Mouse (Mus musculus) lung, embryonic 14.5 days (tissue): ENCODE results near the gene Tcp10c. TPM values are rescaled to one million over a fixed set of nuclear protein-coding genes. Genes with fewer than 3 reads are reported as not detected.
"Not testable (repeated sequence)": the region's sequence is repeated elsewhere in the genome, so short reads cannot be mapped to it uniquely, and the experiment has no call there.

Experiments
- ATAC-seq: fragments of 200-750 bp; cut with Nextera tagmentation; 2 replicates; pipeline ENCODE4 v1.8.0; 2017; ENCODE audit warnings: mild to moderate bottlenecking, moderate TSS enrichment, moderate library complexity; ENCODE audit not compliant: insufficient read depth
- DNase-seq: peaks from one replicate; pipeline ENCODE4 v3.0.0-alpha.2; 2015
- H3K27ac ChIP-seq: fragments of 300-500 bp; sonication (generic); 2 replicates; pipeline ENCODE4 v1.5.1; 2014; ENCODE audit warnings: low read depth, mild to moderate bottlenecking, moderate library complexity
- H3K27me3 ChIP-seq: fragments of 300-500 bp; sonication (generic); 2 replicates; pipeline ENCODE4 v1.6.1; 2014; ENCODE audit warnings: low read length, control low read depth; ENCODE audit not compliant: insufficient read depth
- H3K36me3 ChIP-seq: fragments of 300-500 bp; sonication (generic); 2 replicates; pipeline ENCODE4 v1.6.1; 2014; ENCODE audit warnings: control low read depth; ENCODE audit not compliant: insufficient read depth
- H3K4me1 ChIP-seq: fragments of 300-500 bp; sonication (generic); 2 replicates; pipeline ENCODE4 v1.6.1; 2014; ENCODE audit warnings: antibody characterized with exemption, control low read depth; ENCODE audit not compliant: insufficient read depth
- H3K4me2 ChIP-seq: fragments of 300-500 bp; sonication (generic); 2 replicates; pipeline ENCODE4 v1.6.1; 2014; ENCODE audit warnings: mild to moderate bottlenecking
- H3K4me3 ChIP-seq: fragments of 300-500 bp; sonication (generic); 2 replicates; pipeline ENCODE4 v1.5.1; 2014; ENCODE audit warnings: low read depth, low read length
- H3K9ac ChIP-seq: fragments of 300-500 bp; sonication (generic); 2 replicates; pipeline ENCODE4 v1.6.1; 2014
- H3K9me3 ChIP-seq: fragments of 300-500 bp; sonication (generic); 2 replicates; pipeline ENCODE4 v1.6.1; 2016; ENCODE audit warnings: low read depth, low read length, control low read depth
- WGBS: fragments of 180-500 bp; shearing (Covaris S2); extraction: QIAGEN DNeasy Blood & Tissue Kit; methylation state at CpG from one replicate; pipeline ENCODE4 v1.1.7; 2014; 5-methylcytosine and 5-hydroxymethylcytosine counted together
- polyA plus RNA-seq: library from polyadenylated mRNA; unstranded; fragments of >200 nt; fragmentation: Nextera tagmentation; extraction: Ambion mirVana; gene quantifications from 2 replicates; pipeline ENCODE4 v1.2.1, GENCODE M21; 2014

Tcp10c gene
- polyA plus RNA-seq, 1 experiment from 2014 or later: not detected

DNA sequence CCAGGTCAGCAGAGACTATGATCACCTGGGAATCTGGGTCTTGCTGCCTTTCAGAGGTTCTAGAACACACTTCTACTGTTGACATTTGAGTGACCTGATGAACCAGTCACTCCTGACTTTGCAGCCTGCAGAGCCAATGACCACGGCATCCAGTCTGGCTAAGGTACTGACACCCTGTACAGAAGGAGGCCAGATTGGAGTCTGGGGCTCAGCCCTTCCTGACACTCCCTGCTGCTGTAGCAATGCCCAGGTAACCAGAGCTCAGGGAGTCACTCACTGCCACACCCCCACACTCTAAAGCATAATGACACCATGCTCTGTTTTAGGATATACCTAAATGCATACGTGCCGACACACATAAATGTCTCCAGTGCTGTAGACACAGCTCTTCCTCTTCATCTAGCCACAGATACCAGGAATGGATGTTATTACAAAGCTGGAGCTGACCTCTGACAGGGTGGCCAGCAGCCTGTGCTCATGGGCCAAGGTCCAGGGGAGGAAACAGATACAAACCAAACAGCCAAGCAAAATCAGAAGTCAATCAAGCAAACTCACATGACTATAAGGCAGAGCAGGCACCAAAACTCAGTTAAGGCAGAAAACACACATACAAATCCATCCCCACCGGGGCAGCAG is 53.4 kb downstream of the Tcp10c start:
- H3K4me1 ChIP-seq, ATAC-seq, H3K9me3 ChIP-seq, H3K36me3 ChIP-seq, H3K27me3 ChIP-seq, H3K9ac ChIP-seq, H3K4me2 ChIP-seq, H3K27ac ChIP-seq, H3K4me3 ChIP-seq, DNase-seq: not testable (repeated sequence)
- 90% methylated on average over 3 of the region's 4 CpGs for WGBS

- DNase-seq, H3K27me3 ChIP-seq, H3K4me2 ChIP-seq, H3K27ac ChIP-seq, H3K9ac ChIP-seq, H3K9me3 ChIP-seq, ATAC-seq, H3K4me1 ChIP-seq, H3K36me3 ChIP-seq, H3K4me3 ChIP-seq: not testable (repeated sequence)
- 94% methylated on average over 9 of the region's 11 CpGs for WGBS
These were observed 53.9 kb downstream of the Tcp10c start for GRCm38 (mm10) chr17:13408257-13408633.

GRCm38 (mm10) chr17:13421022-13421591 is 66.7 kb downstream of the Tcp10c start:
- DNase-seq, H3K9ac ChIP-seq, H3K9me3 ChIP-seq, H3K4me1 ChIP-seq, H3K27me3 ChIP-seq, ATAC-seq, H3K4me3 ChIP-seq, H3K27ac ChIP-seq, H3K36me3 ChIP-seq, H3K4me2 ChIP-seq: not testable (repeated sequence)
- 93% methylated on average over 9 of the region's 12 CpGs for WGBS

DNA sequence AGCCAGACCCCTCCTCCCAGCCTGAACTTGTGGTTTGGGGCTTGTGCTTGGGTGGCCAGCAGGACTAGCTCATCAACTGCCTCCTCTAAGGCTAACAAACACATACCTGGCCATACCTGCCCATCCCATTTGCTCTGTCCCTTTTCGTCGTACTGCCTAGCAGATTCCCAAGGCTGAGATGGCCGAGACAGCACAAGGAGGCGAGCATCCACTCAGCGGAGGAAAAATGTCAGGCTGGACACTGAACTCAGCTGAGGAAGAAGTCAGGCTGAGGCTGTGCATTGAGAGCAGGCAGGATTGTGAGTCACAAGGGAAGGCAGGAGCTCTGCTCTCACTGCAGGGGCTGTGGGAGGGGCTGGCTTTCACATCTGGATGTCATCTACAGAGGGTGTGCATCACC is 68.3 kb downstream of the Tcp10c start:
- not testable (repeated sequence) for H3K27ac ChIP-seq, H3K4me2 ChIP-seq, H3K9me3 ChIP-seq, H3K9ac ChIP-seq, H3K36me3 ChIP-seq, H3K27me3 ChIP-seq, H3K4me1 ChIP-seq, H3K4me3 ChIP-seq, ATAC-seq, DNase-seq
- WGBS: 90% methylated on average over 5 of the region's 5 CpGs

DNA sequence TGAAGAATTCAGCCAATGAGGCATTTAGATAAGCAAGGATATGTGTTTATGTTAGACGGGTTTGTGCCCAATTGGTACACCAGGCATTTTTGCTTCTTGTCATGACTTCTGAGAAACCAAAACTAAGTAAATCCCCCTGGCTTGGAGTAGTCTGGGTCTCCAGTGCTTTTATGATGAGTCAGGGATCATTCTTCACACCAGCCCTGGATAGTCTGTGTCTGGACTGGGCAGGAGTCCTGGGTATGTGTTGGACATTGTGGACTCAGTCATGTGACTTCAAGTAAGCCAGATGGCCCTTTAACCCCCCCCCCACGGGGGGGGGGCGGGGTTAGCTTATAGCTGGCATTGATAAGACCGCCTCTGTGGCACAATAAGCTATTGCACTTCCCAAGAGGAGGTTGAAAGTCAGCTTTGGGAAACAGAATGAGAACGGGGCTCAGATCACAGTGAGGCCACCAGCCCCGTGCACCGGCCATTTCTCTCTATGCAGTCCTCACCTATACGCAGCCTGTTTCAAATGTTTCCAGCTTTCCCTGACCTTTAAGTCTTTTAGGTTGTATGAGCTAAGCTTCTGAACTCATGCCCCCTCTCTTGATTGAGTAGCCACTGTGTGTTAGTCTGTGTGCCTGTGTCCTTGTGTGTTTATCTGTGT is 69.1 kb downstream of the Tcp10c start:
- WGBS: 66% methylated on average over 8 of the region's 8 CpGs
- 0 out of 2 replicates have a peak, but pooled peaks have one; percentile 31 for ATAC-seq

DNA sequence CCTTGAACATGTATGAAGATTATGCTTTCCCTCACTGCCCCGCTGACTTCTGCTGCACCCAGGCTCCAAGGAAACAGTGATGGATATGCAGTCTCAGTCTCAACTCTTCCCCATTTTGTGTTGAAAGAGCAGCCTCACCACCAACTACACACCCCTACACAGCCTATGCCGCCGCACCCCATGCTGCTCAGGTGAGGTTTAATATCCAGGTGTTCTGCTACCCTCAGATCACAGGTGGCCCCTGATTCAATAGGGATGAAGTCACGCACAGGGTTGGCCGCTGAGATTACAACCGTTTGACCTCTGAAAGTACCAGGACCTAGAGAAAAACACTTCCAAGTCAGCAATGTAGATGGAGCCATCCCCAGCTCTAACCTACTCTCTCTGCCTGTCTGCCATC is 69.9 kb downstream of the Tcp10c start:
- H3K9me3 ChIP-seq, H3K36me3 ChIP-seq, DNase-seq, H3K27ac ChIP-seq, H3K9ac ChIP-seq, H3K4me3 ChIP-seq, ATAC-seq, H3K27me3 ChIP-seq, H3K4me2 ChIP-seq, H3K4me1 ChIP-seq: not testable (repeated sequence)
- 91% methylated on average over 6 of the region's 6 CpGs for WGBS

More for the DNA sequence above, 69.1 kb downstream of the Tcp10c start:
- H3K27me3 ChIP-seq, H3K4me2 ChIP-seq, H3K36me3 ChIP-seq, H3K4me3 ChIP-seq, H3K9me3 ChIP-seq, H3K4me1 ChIP-seq, H3K27ac ChIP-seq, H3K9ac ChIP-seq: not testable (repeated sequence)
- peak; percentile 0 for DNase-seq

DNA sequence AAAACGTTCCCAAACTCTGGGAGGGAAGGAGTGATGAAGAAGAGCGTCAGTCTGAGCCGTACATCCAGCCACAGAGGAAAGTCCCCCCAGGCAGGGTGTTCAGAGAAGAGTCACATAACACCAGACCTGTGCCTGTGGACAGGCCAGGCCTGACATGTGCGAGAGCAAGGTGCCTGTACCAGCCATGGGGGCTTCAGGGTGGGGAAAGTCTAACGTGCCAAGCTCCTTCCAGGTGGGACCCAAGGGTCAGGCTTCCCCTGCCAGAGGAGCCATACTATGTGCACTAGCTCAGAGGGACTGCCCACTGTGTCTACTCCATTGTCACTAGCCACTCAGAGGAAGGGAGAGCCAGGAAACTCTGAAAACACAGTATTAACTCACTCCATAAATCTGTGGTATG is 71.3 kb downstream of the Tcp10c start:
- not testable (repeated sequence) for H3K36me3 ChIP-seq, H3K4me2 ChIP-seq, H3K4me1 ChIP-seq, ATAC-seq, DNase-seq, H3K9ac ChIP-seq, H3K4me3 ChIP-seq, H3K27ac ChIP-seq, H3K27me3 ChIP-seq, H3K9me3 ChIP-seq
- WGBS: 56% methylated on average over 2 of the region's 5 CpGs

GRCm38 (mm10) chr17:13426508-13426907 is 72.1 kb downstream of the Tcp10c start:
- 89% methylated on average over 4 of the region's 6 CpGs for WGBS

More at GRCm38 (mm10) chr17:13426508-13426907, 72.1 kb downstream of the Tcp10c start:
- DNase-seq, H3K4me1 ChIP-seq, H3K9me3 ChIP-seq, H3K4me3 ChIP-seq, H3K27me3 ChIP-seq, H3K9ac ChIP-seq, H3K4me2 ChIP-seq, H3K27ac ChIP-seq, H3K36me3 ChIP-seq, ATAC-seq: not testable (repeated sequence)

Other genes with a start within 250 kb of the Tcp10c start
- gene Unc93a, start 222.8 kb upstream of the Tcp10c start, polyA plus RNA-seq: not detected in 2 replicates
- gene Smok2a, start 133.4 kb upstream of the Tcp10c start, polyA plus RNA-seq: not detected in 2 replicates
- gene Smok2b, start 124.3 kb upstream of the Tcp10c start, polyA plus RNA-seq: not detected in 2 replicates